Mouse (Mus musculus) myocyte (in vitro differentiated cells): Measurements from ENCODE around the gene Eed.

Experiments
- E2F4 ChIP-seq: IDR thresholded peaks from one replicate; pipeline ENCODE4 v1.6.1; 2011; ENCODE audit warnings: mild to moderate bottlenecking, control low read depth, moderate library complexity; ENCODE audit not compliant: insufficient read depth
- MAX ChIP-seq: IDR thresholded peaks from one replicate; pipeline ENCODE4 v1.6.1; 2011; ENCODE audit warnings: low read depth, mild to moderate bottlenecking, control low read depth
- MYOD1 ChIP-seq, 3 experiments: IDR thresholded peaks; one replicate each; pipeline ENCODE4 v1.6.1; 2011; ENCODE audit warnings: control low read depth in 2 of 3, low read depth in 2 of 3, mild to moderate bottlenecking in 2 of 3, moderate library complexity in 1 of 3; ENCODE audit not compliant: insufficient read length in 2 of 3, control insufficient read depth in 1 of 3
- MYOG ChIP-seq, 3 experiments: IDR thresholded peaks; one replicate each; pipeline ENCODE4 v1.6.1; 2011; ENCODE audit warnings: control low read depth in 2 of 3, low read depth in 2 of 3, mild to moderate bottlenecking in 2 of 3; ENCODE audit not compliant: insufficient read length in 2 of 3, control insufficient read depth in 1 of 3, insufficient read depth in 1 of 3
- POLR2A ChIP-seq: IDR thresholded peaks from one replicate; pipeline ENCODE4 v1.6.1; 2011; ENCODE audit warnings: low read depth, mild to moderate bottlenecking, control low read depth, moderate library complexity; ENCODE audit not compliant: insufficient read length
- POLR2AphosphoS2 ChIP-seq: IDR thresholded peaks from one replicate; pipeline ENCODE4 v1.6.1; 2011; ENCODE audit warnings: low read depth, control low read depth; ENCODE audit not compliant: insufficient read length
- REST ChIP-seq: IDR thresholded peaks from one replicate; pipeline ENCODE4 v1.6.1; 2011; ENCODE audit warnings: mild to moderate bottlenecking, control low read depth, moderate library complexity; ENCODE audit not compliant: insufficient read depth, insufficient read length
- TCF12 ChIP-seq: IDR thresholded peaks from one replicate; pipeline ENCODE4 v1.6.1; 2011; ENCODE audit warnings: mild to moderate bottlenecking, control low read depth; ENCODE audit not compliant: poor library complexity, insufficient read depth, severe bottlenecking
- TCF3 ChIP-seq: IDR thresholded peaks from one replicate; pipeline ENCODE4 v1.6.1; 2011; ENCODE audit warnings: low read depth, control low read depth; ENCODE audit not compliant: insufficient read length

DNA sequence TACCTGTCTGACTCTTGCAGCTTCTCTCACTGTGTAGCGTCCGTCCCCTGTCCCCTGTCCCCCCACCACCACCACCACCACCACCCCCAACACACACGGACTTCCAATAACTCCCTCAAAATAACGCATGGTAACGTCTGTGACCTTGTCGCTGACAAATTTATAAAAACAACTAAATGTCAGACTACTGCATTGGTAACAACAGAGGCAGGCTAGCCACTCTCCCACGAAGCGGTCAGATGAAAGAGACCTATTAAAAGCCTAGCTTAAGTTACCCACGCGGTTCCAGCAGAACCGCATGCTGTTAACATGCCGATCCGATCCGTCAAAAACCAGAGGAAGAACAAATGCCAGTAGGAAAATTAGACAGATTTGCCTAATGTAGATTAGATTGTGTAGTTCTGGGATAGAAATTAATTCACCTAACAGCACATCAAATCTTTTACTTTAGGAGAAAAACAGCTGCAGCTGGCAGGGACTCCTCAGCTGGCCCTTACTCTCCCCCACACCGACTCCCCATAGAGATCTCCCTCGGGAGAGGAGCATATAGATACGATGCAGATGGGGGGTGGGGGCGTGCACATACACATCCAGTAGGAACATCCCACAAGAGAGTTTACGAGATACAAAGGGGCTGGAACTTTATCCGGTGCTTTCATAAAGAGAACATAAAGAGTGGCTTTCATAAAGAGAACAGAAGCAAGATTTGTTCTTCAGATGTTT is 71.7 kb downstream of the Eed start:
- no peak for TF ChIP-seq TCF12
- no peak for TF ChIP-seq POLR2AphosphoS2
- no peak for TF ChIP-seq MYOD1 (IDR thresholded peaks at IDR 0.05; ENCODE audit: control insufficient read depth in 1 of 3, insufficient read length in 2 of 3, low read depth in 2 of 3)
- no peak for TF ChIP-seq POLR2A
- no peak for TF ChIP-seq MYOG (IDR thresholded peaks at IDR 0.05; ENCODE audit: control insufficient read depth in 1 of 3, insufficient read depth in 1 of 3, insufficient read length in 2 of 3, low read depth in 2 of 3)
- TF ChIP-seq E2F4 = no peak
- no peak for TF ChIP-seq MAX
- TF ChIP-seq TCF3 = no peak
- no peak for TF ChIP-seq REST
